Mouse (Mus musculus): ENCODE measurements around the gene Klk6.

Klk6 gene

GRCm38 (mm10) chr7:43796355-43796754 is 27.9 kb upstream of the Klk6 start:
- no peaks in the 10 kb centered on the region for H3K36me3 ChIP-seq (ENCODE audit: control insufficient read depth, insufficient read depth, low read length, poor library complexity, severe bottlenecking)
- no peak for DNase-seq (ENCODE audit: low read depth, low spot score)
- H3K27me3 ChIP-seq (ENCODE audit: control insufficient read depth, insufficient read depth, low read length, poor library complexity, severe bottlenecking), result no peaks in the 10 kb centered on the region

- DNase-seq (ENCODE audit: low read depth, low spot score), result peak; percentile 10
- Histone ChIP-seq H3K27me3 (ENCODE audit: control insufficient read depth, insufficient read depth, low read length, poor library complexity, severe bottlenecking) (no peaks in the 10 kb centered on the region), H3K36me3 (ENCODE audit: control insufficient read depth, insufficient read depth, low read length, poor library complexity, severe bottlenecking) (no peaks in the 10 kb centered on the region)
These were observed 26.9 kb upstream of the Klk6 start, which contains the start of gene Klk8 for GRCm38 (mm10) chr7:43797333-43797769. Gene Klk8, plus strand, starts transcription at chr7:43797577.

GRCm38 (mm10) chr7:43797844-43798462 is 26.3 kb upstream of the Klk6 start:
- Histone ChIP-seq H3K36me3 (ENCODE audit: control insufficient read depth, insufficient read depth, low read length, poor library complexity, severe bottlenecking) (no peaks in the 10 kb centered on the region), H3K27me3 (ENCODE audit: control insufficient read depth, insufficient read depth, low read length, poor library complexity, severe bottlenecking) (no peaks in the 10 kb centered on the region)
- DNase-seq (ENCODE audit: low read depth, low spot score), result peak; percentile 2

- H3K36me3 ChIP-seq (ENCODE audit: control insufficient read depth, insufficient read depth, low read length, poor library complexity, severe bottlenecking), result no peaks in the 10 kb centered on the region
- H3K27me3 ChIP-seq (ENCODE audit: control insufficient read depth, insufficient read depth, low read length, poor library complexity, severe bottlenecking), result no peaks in the 10 kb centered on the region
- no peak for DNase-seq (ENCODE audit: low read depth, low spot score)
These were observed 24.4 kb upstream of the Klk6 start for GRCm38 (mm10) chr7:43799876-43800275.

GRCm38 (mm10) chr7:43810994-43811393 is 13.3 kb upstream of the Klk6 start, which contains the start of gene Klk7:
Gene Klk7, plus strand, starts transcription at chr7:43811294.
- Histone ChIP-seq H3K27me3 (ENCODE audit: control insufficient read depth, insufficient read depth, low read length, poor library complexity, severe bottlenecking) (no peaks in the 10 kb centered on the region), H3K36me3 (ENCODE audit: control insufficient read depth, insufficient read depth, low read length, poor library complexity, severe bottlenecking) (no peaks in the 10 kb centered on the region)
- DNase-seq (ENCODE audit: low read depth, low spot score), result no peak

- no peaks in the 10 kb centered on the region for H3K27me3 ChIP-seq (ENCODE audit: control insufficient read depth, insufficient read depth, low read length, poor library complexity, severe bottlenecking)
- DNase-seq (ENCODE audit: low read depth, low spot score), result no peak
- H3K36me3 ChIP-seq (ENCODE audit: control insufficient read depth, insufficient read depth, low read length, poor library complexity, severe bottlenecking), result no peaks in the 10 kb centered on the region
These were observed 9.1 kb upstream of the Klk6 start for GRCm38 (mm10) chr7:43815211-43815610.

- no peaks in the 10 kb centered on the region for H3K36me3 ChIP-seq (ENCODE audit: control insufficient read depth, insufficient read depth, low read length, poor library complexity, severe bottlenecking)
- H3K27me3 ChIP-seq (ENCODE audit: control insufficient read depth, insufficient read depth, low read length, poor library complexity, severe bottlenecking), result no peaks in the 10 kb centered on the region
- no peak for DNase-seq (ENCODE audit: low read depth, low spot score)
These were observed 7.6 kb upstream of the Klk6 start for GRCm38 (mm10) chr7:43816746-43817145.

- Histone ChIP-seq H3K36me3 (ENCODE audit: control insufficient read depth, insufficient read depth, low read length, poor library complexity, severe bottlenecking) (no peaks in the 10 kb centered on the region), H3K27me3 (ENCODE audit: control insufficient read depth, insufficient read depth, low read length, poor library complexity, severe bottlenecking) (no peaks in the 10 kb centered on the region)
- DNase-seq (ENCODE audit: low read depth, low spot score), result no peak
These were observed 2.7 kb upstream of the Klk6 start for GRCm38 (mm10) chr7:43821581-43821980.

GRCm38 (mm10) chr7:43826056-43826455 is 1.8 kb downstream of the Klk6 start:
- no peaks in the 10 kb centered on the region for H3K27me3 ChIP-seq (ENCODE audit: control insufficient read depth, insufficient read depth, low read length, poor library complexity, severe bottlenecking)
- H3K36me3 ChIP-seq (ENCODE audit: control insufficient read depth, insufficient read depth, low read length, poor library complexity, severe bottlenecking), result no peaks in the 10 kb centered on the region
- DNase-seq (ENCODE audit: low read depth, low spot score), result no peak

- no peak for DNase-seq (ENCODE audit: low read depth, low spot score)
- H3K27me3 ChIP-seq (ENCODE audit: control insufficient read depth, insufficient read depth, low read length, poor library complexity, severe bottlenecking), result no peaks in the 10 kb centered on the region
- H3K36me3 ChIP-seq (ENCODE audit: control insufficient read depth, insufficient read depth, low read length, poor library complexity, severe bottlenecking), result no peaks in the 10 kb centered on the region
These were observed 3.4 kb downstream of the Klk6 start for GRCm38 (mm10) chr7:43827706-43828105.

GRCm38 (mm10) chr7:43829006-43829405 is 4.7 kb downstream of the Klk6 start:
- Histone ChIP-seq H3K36me3 (ENCODE audit: control insufficient read depth, insufficient read depth, low read length, poor library complexity, severe bottlenecking) (no peaks in the 10 kb centered on the region), H3K27me3 (ENCODE audit: control insufficient read depth, insufficient read depth, low read length, poor library complexity, severe bottlenecking) (no peaks in the 10 kb centered on the region)
- DNase-seq (ENCODE audit: low read depth, low spot score), result no peak

- H3K27me3 ChIP-seq (ENCODE audit: control insufficient read depth, insufficient read depth, low read length, poor library complexity, severe bottlenecking), result no peaks in the 10 kb centered on the region
- DNase-seq (ENCODE audit: low read depth, low spot score), result no peak
- H3K36me3 ChIP-seq (ENCODE audit: control insufficient read depth, insufficient read depth, low read length, poor library complexity, severe bottlenecking), result no peaks in the 10 kb centered on the region
These were observed 17.4 kb downstream of the Klk6 start, which contains the start of gene Klk5 for GRCm38 (mm10) chr7:43841701-43842100. Gene Klk5, plus strand, starts transcription at chr7:43841971.

- Histone ChIP-seq H3K36me3 (ENCODE audit: control insufficient read depth, insufficient read depth, low read length, poor library complexity, severe bottlenecking) (no peaks in the 10 kb centered on the region), H3K27me3 (ENCODE audit: control insufficient read depth, insufficient read depth, low read length, poor library complexity, severe bottlenecking) (no peaks in the 10 kb centered on the region)
- DNase-seq (ENCODE audit: low read depth, low spot score), result no peak
These were observed 19.5 kb downstream of the Klk6 start for GRCm38 (mm10) chr7:43843801-43844200.

GRCm38 (mm10) chr7:43851616-43852015 is 27.3 kb downstream of the Klk6 start:
- no peak for DNase-seq (ENCODE audit: low read depth, low spot score)
- H3K36me3 ChIP-seq (ENCODE audit: control insufficient read depth, insufficient read depth, low read length, poor library complexity, severe bottlenecking), result no peaks in the 10 kb centered on the region

GRCm38 (mm10) chr7:43854642-43855380 is 30.5 kb downstream of the Klk6 start:
- Histone ChIP-seq H3K36me3 (ENCODE audit: control insufficient read depth, insufficient read depth, low read length, poor library complexity, severe bottlenecking) (no peaks in the 10 kb centered on the region), H3K27me3 (ENCODE audit: control insufficient read depth, insufficient read depth, low read length, poor library complexity, severe bottlenecking) (no peaks in the 10 kb centered on the region)
- no peak for DNase-seq (ENCODE audit: low read depth, low spot score)

More at GRCm38 (mm10) chr7:43851616-43852015, 27.3 kb downstream of the Klk6 start:
- H3K27me3 ChIP-seq (ENCODE audit: control insufficient read depth, insufficient read depth, low read length, poor library complexity, severe bottlenecking), result no peaks in the 10 kb centered on the region
